Mouse (Mus musculus) left cerebral cortex, adult 18-20 months (tissue): ENCODE data around the gene Wwox. TPM values are rescaled to one million over a fixed set of nuclear protein-coding genes. Genes with fewer than 3 reads are reported as not detected.

Experiments used
- DNase-seq, 2 experiments: peaks; one replicate each; pipeline ENCODE4 v3.0.0; 2021 to 2022; ENCODE audit warnings: low spot score in 2 of 2, mixed read lengths in 1 of 2
- total RNA-seq, 2 experiments: library from RNA; stranded (reverse); gene quantifications; 2 replicates each; pipeline ENCODE4 v1.2.3; 2021

Gene Wwox
- total RNA-seq, 2 experiments from 2014 or later: 17.9 to 18.2 TPM

GRCm38 (mm10) chr8:114529581-114529980 is 90.1 kb downstream of the Wwox start:
- DNase-seq: no peak

GRCm38 (mm10) chr8:114536201-114536600 is 96.7 kb downstream of the Wwox start:
- no peak for DNase-seq

- DNase-seq: peak; percentile 8 to 20
Observed at GRCm38 (mm10) chr8:114541132-114541531, 101.7 kb downstream of the Wwox start.

GRCm38 (mm10) chr8:114548360-114548759 is 108.9 kb downstream of the Wwox start:
- DNase-seq: no peak

GRCm38 (mm10) chr8:114548837-114549236 is 109.4 kb downstream of the Wwox start:
- DNase-seq: no peak

GRCm38 (mm10) chr8:114550029-114550428 is 110.6 kb downstream of the Wwox start:
- DNase-seq: no peak

- DNase-seq: no peak
Observed at GRCm38 (mm10) chr8:114552606-114553005, 113.2 kb downstream of the Wwox start.

GRCm38 (mm10) chr8:114554966-114555365 is 115.5 kb downstream of the Wwox start:
- DNase-seq: no peak

GRCm38 (mm10) chr8:114555491-114556202 is 116.2 kb downstream of the Wwox start:
- DNase-seq: no peak

- no peak for DNase-seq
Observed at GRCm38 (mm10) chr8:114561191-114561590, 121.7 kb downstream of the Wwox start.

GRCm38 (mm10) chr8:114562486-114562885 is 123.0 kb downstream of the Wwox start:
- DNase-seq: no peak

GRCm38 (mm10) chr8:114563361-114563760 is 123.9 kb downstream of the Wwox start:
- DNase-seq: no peak

GRCm38 (mm10) chr8:114564036-114564435 is 124.6 kb downstream of the Wwox start:
- DNase-seq: no peak

- no peak for DNase-seq
Observed at GRCm38 (mm10) chr8:114568531-114569166, 129.2 kb downstream of the Wwox start.

GRCm38 (mm10) chr8:114573014-114573746 is 133.7 kb downstream of the Wwox start:
- no peak for DNase-seq

- DNase-seq: no peak
Observed at GRCm38 (mm10) chr8:114573747-114574093, 134.3 kb downstream of the Wwox start.

- DNase-seq: no peak
Observed at GRCm38 (mm10) chr8:114579292-114579691, 139.8 kb downstream of the Wwox start.

- DNase-seq: no peak
Observed at GRCm38 (mm10) chr8:114580684-114581083, 141.2 kb downstream of the Wwox start.

GRCm38 (mm10) chr8:114590336-114590867 is 150.9 kb downstream of the Wwox start:
- no peak for DNase-seq

GRCm38 (mm10) chr8:114591296-114592280 is 152.1 kb downstream of the Wwox start:
- peak; percentile 50 to 55 for DNase-seq
